Comparison of ENCODE assay signal across 25 mouse cellular contexts in genomic region chr14:57691316-57691715, GRCm38 (mm10). TPM values are rescaled to one million over a fixed set of nuclear protein-coding genes. Genes with fewer than 3 reads are reported as not detected.
A peak's percentile ranks its signal among the peaks of the same experiment; 100 is the strongest.
DNase-seq lines count a peak whose midpoint lies in the region; ATAC-seq and TF ChIP-seq lines count a peak whose summit lies in the region.
"Had no signal": no experiment of that assay in that cellular context is flagged by ENCODE, and none has a peak within 500 bp of the region (broad histone marks: within the 10 kb centered on the region; RNA-seq: fewer than 3 reads in every experiment).

No protein-coding gene starts in this region.

- 94% methylated on average over 24 of the region's 24 CpGs for WGBS in heart, embryonic 12.5 days
- 93% methylated on average over 24 of the region's 24 CpGs for WGBS in liver, embryonic 13.5 days (ENCODE audit: insufficient replicate concordance)
- WGBS in liver, postnatal 0 days (ENCODE audit: insufficient replicate concordance): 96% methylated on average over 24 of the region's 24 CpGs

- H3K4me3 ChIP-seq in heart, embryonic 12.5 days: no peak overlapping the region
- H3K4me3 ChIP-seq in liver, embryonic 13.5 days (replicated peaks): no peak overlapping the region
- H3K4me3 ChIP-seq in liver, postnatal 0 days (ENCODE audit: low read depth, low read length): no peak overlapping the region
- H3K4me3 ChIP-seq in E14TG2a.4 (replicated peaks; ENCODE audit: low read length): peak overlapping the region; percentile 66
- H3K4me3 ChIP-seq: embryonic facial prominence, embryonic 12.5 days; forebrain, embryonic 15.5 days; hindbrain, embryonic 13.5 days had no signal

- no peak for TF ChIP-seq EP300 in liver, postnatal 0 days (IDR thresholded peaks at IDR 0.05; ENCODE audit: low read depth)

- no peak overlapping the region for H3K27ac ChIP-seq in heart, embryonic 12.5 days (ENCODE audit: poor library complexity, severe bottlenecking)
- H3K27ac ChIP-seq in liver, embryonic 13.5 days: peak overlapping the region; percentile 95
- no peak overlapping the region for H3K27ac ChIP-seq in liver, postnatal 0 days (ENCODE audit: low read depth)
- H3K27ac ChIP-seq: embryonic facial prominence, embryonic 12.5 days; forebrain, embryonic 15.5 days; hindbrain, embryonic 13.5 days; hindbrain, postnatal 0 days had no signal

- DNase-seq in heart, adult 11 months: peak; percentile 88
- DNase-seq in liver, embryonic 13.5 days: no peak
- no peak for DNase-seq in liver, postnatal 0 days
- peak; percentile 19 for DNase-seq in ZHBTc4 (ENCODE audit: low read depth, low spot score)
- DNase-seq in thymus, postnatal 0 days (ENCODE audit: low spot score): no peak
- DNase-seq: adrenal gland, postnatal 14 days; B cell, adult 2 months; cerebellum, adult 11-12 months; cerebellum, adult 9-10 months; cerebellum, postnatal 25 days; gastrocnemius, postnatal 36 days; heart, adult 18-20 months; heart, postnatal 14 days had no signal

- H3K36me3 ChIP-seq in heart, embryonic 12.5 days: peaks cover 70% of the 10 kb centered on the region
- H3K36me3 ChIP-seq in liver, embryonic 13.5 days: peaks cover 35% of the 10 kb centered on the region
- H3K36me3 ChIP-seq in liver, postnatal 0 days (replicated peaks; ENCODE audit: insufficient read depth, low read length): peaks cover 55% of the 10 kb centered on the region
- no peaks in the 10 kb centered on the region for H3K36me3 ChIP-seq in E14TG2a.4 (ENCODE audit: insufficient read depth, low read length)

- no peaks in the 10 kb centered on the region for H3K27me3 ChIP-seq in heart, embryonic 12.5 days (replicated peaks)
- no peaks in the 10 kb centered on the region for H3K27me3 ChIP-seq in liver, embryonic 13.5 days
- H3K27me3 ChIP-seq in liver, postnatal 0 days (ENCODE audit: insufficient read depth, low read length): no peaks in the 10 kb centered on the region
- peaks cover 13% of the 10 kb centered on the region for H3K27me3 ChIP-seq in E14TG2a.4 (ENCODE audit: insufficient read depth, low read length)
- H3K27me3 ChIP-seq: embryonic facial prominence, embryonic 12.5 days; forebrain, embryonic 15.5 days; hindbrain, embryonic 13.5 days had no signal

- no peaks in the 10 kb centered on the region for H3K4me1 ChIP-seq in heart, embryonic 12.5 days (replicated peaks)
- peaks cover 42% of the 10 kb centered on the region for H3K4me1 ChIP-seq in liver, embryonic 13.5 days (replicated peaks)
- peaks cover 8% of the 10 kb centered on the region for H3K4me1 ChIP-seq in liver, postnatal 0 days (ENCODE audit: insufficient read depth)
- H3K4me1 ChIP-seq in E14TG2a.4 (replicated peaks; ENCODE audit: low read depth, low read length): peaks cover 48% of the 10 kb centered on the region
- H3K4me1 ChIP-seq: embryonic facial prominence, embryonic 12.5 days; forebrain, embryonic 15.5 days; hindbrain, embryonic 13.5 days had no signal

- no peak for ATAC-seq in heart, embryonic 12.5 days (ENCODE audit: insufficient number of reproducible peaks, low FRiP score)
- no peak for ATAC-seq in liver, embryonic 13.5 days (ENCODE audit: low read depth)
- ATAC-seq in liver, postnatal 0 days: no peak
- ATAC-seq: activated CD4-positive, CD25-positive, alpha-beta regulatory T cell, adult 4 months; CD4-positive, CD25-positive, alpha-beta regulatory T cell, adult 4 months; forebrain, embryonic 15.5 days; hindbrain, postnatal 0 days had no signal

- no peak overlapping the region for H3K4me2 ChIP-seq in heart, embryonic 12.5 days
- H3K4me2 ChIP-seq in liver, embryonic 13.5 days: no peak overlapping the region
- no peak overlapping the region for H3K4me2 ChIP-seq in liver, postnatal 0 days (ENCODE audit: low read depth, low read length)
- H3K4me2 ChIP-seq: embryonic facial prominence, embryonic 12.5 days; forebrain, embryonic 15.5 days; hindbrain, embryonic 13.5 days had no signal

- H3K9me3 ChIP-seq in heart, embryonic 12.5 days (replicated peaks): no peaks in the 10 kb centered on the region
- H3K9me3 ChIP-seq in liver, embryonic 13.5 days (replicated peaks): 0 out of 2 replicates have a peak, but pooled peaks cover 5% of the 10 kb centered on the region
- no peaks in the 10 kb centered on the region for H3K9me3 ChIP-seq in liver, postnatal 0 days (ENCODE audit: low read length)
- peaks cover under 1% of the 10 kb centered on the region; the same call in 1 of the 2 replicates for H3K9me3 ChIP-seq in E14TG2a.4 (ENCODE audit: low read length)
- H3K9me3 ChIP-seq: embryonic facial prominence, embryonic 12.5 days; forebrain, embryonic 15.5 days; hindbrain, embryonic 13.5 days had no signal

- H3K9ac ChIP-seq in heart, embryonic 12.5 days: no peak overlapping the region
- no peak overlapping the region for H3K9ac ChIP-seq in liver, embryonic 13.5 days
- no peak overlapping the region for H3K9ac ChIP-seq in liver, postnatal 0 days (replicated peaks)
- H3K9ac ChIP-seq: embryonic facial prominence, embryonic 12.5 days; forebrain, embryonic 15.5 days; hindbrain, embryonic 13.5 days had no signal

- no peak for TF ChIP-seq CTCF in liver, postnatal 0 days (IDR thresholded peaks at IDR 0.05; ENCODE audit: low read depth)
- no peak for TF ChIP-seq CTCF in E14TG2a.4 (conservative IDR thresholded peaks at IDR 0.05; ENCODE audit: low read length)

RNA-seq across cellular contexts. Expression of gene Xpo4, which starts 26.1 kb away (rescaled TPM):
- polyA plus RNA-seq in heart, embryonic 12.5 days (2016; fragmentation: Nextera tagmentation; extraction: Ambion mirVana): 19.2 and 19.5 TPM in 2 replicates
- polyA plus RNA-seq in liver, embryonic 13.5 days (2015; fragmentation: Nextera tagmentation; extraction: Ambion mirVana): 17.5 and 19.3 TPM in 2 replicates
- 4.9 and 5.0 TPM in 2 replicates for polyA plus RNA-seq in liver, postnatal 0 days (2015; fragmentation: Nextera tagmentation; extraction: Ambion mirVana)
- 14.0 and 19.6 TPM in 2 replicates for polyA plus RNA-seq in thymus, postnatal 0 days (2015; fragmentation: Nextera tagmentation; extraction: Ambion mirVana)

RNA-seq across cellular contexts. Expression of gene Gm49361, which starts 54.6 kb away (rescaled TPM):
- polyA plus RNA-seq in heart, embryonic 12.5 days (2016; fragmentation: Nextera tagmentation; extraction: Ambion mirVana): not detected in 2 replicates
- polyA plus RNA-seq in liver, embryonic 13.5 days (2015; fragmentation: Nextera tagmentation; extraction: Ambion mirVana): not detected in 2 replicates
- polyA plus RNA-seq in liver, postnatal 0 days (2015; fragmentation: Nextera tagmentation; extraction: Ambion mirVana): not detected in 2 replicates
- not detected in 2 replicates for polyA plus RNA-seq in thymus, postnatal 0 days (2015; fragmentation: Nextera tagmentation; extraction: Ambion mirVana)
- polyA plus RNA-seq: activated CD4-positive, CD25-positive, alpha-beta regulatory T cell, adult 4 months; CD4-positive, CD25-positive, alpha-beta regulatory T cell, adult 4 months; cortical plate, adult 2 months; embryonic facial prominence, embryonic 12.5 days; forebrain, embryonic 11.5 days; forebrain, embryonic 15.5 days; heart, embryonic 14.5 days; hindbrain, embryonic 13.5 days; hindbrain, postnatal 0 days; intestine, embryonic 14.5 days had no signal

Comparison
In these comparisons a context has a peak if more than half of its experiments do, and no peak if none do; other contexts are left out.
1. DNase-seq: peak in heart, adult 11 months (single experiment) and ZHBTc4 (single experiment); none in liver, embryonic 13.5 days (single experiment), liver, postnatal 0 days (single experiment) and thymus, postnatal 0 days (single experiment).